Mouse (Mus musculus) heart, embryonic 10.5 days (tissue): ENCODE measurements around the gene Ruvbl1. TPM values are rescaled to one million over a fixed set of nuclear protein-coding genes. Genes with fewer than 3 reads are reported as not detected.
A peak's percentile ranks its signal among the peaks of the same experiment; 100 is the strongest.

Source experiments
- DNase-seq: peaks from one replicate; pipeline ENCODE4 v3.0.0-alpha.2; 2017; ENCODE audit warnings: low spot score
- H3K27ac ChIP-seq: fragments of 300-500 bp; sonication (generic); 2 replicates; pipeline ENCODE4 v1.5.1; 2016; ENCODE audit warnings: mild to moderate bottlenecking
- H3K27me3 ChIP-seq: fragments of 300-500 bp; sonication (generic); 2 replicates; pipeline ENCODE4 v1.6.1; 2016; ENCODE audit warnings: mild to moderate bottlenecking; ENCODE audit not compliant: poor library complexity, insufficient read depth, severe bottlenecking
- H3K36me3 ChIP-seq: fragments of 300-500 bp; sonication (generic); 2 replicates; pipeline ENCODE4 v1.6.1; 2016; ENCODE audit warnings: mild to moderate bottlenecking, moderate library complexity
- H3K4me1 ChIP-seq: fragments of 300-500 bp; sonication (generic); 2 replicates; pipeline ENCODE4 v1.6.1; 2016; ENCODE audit warnings: mild to moderate bottlenecking
- H3K4me3 ChIP-seq: fragments of 300-500 bp; sonication (generic); 2 replicates; pipeline ENCODE4 v1.5.1; 2016; ENCODE audit warnings: mild to moderate bottlenecking, moderate library complexity
- H3K9me3 ChIP-seq: fragments of 300-500 bp; sonication (generic); 2 replicates; pipeline ENCODE4 v1.6.1; 2016; ENCODE audit warnings: mild to moderate bottlenecking, moderate library complexity
- WGBS: fragments of 180-500 bp; shearing (Covaris S2); methylation state at CpG from one replicate; pipeline ENCODE4 v1.1.7; 2016; 5-methylcytosine and 5-hydroxymethylcytosine counted together
- polyA plus RNA-seq: library from polyadenylated mRNA; unstranded; fragments of >200 nt; fragmentation: Nextera tagmentation; extraction: Ambion mirVana; gene quantifications from 2 replicates; pipeline ENCODE4 v1.2.1, GENCODE M21; 2016

The Ruvbl1 gene
- polyA plus RNA-seq, 1 experiment from 2014 or later = 169 TPM

DNA sequence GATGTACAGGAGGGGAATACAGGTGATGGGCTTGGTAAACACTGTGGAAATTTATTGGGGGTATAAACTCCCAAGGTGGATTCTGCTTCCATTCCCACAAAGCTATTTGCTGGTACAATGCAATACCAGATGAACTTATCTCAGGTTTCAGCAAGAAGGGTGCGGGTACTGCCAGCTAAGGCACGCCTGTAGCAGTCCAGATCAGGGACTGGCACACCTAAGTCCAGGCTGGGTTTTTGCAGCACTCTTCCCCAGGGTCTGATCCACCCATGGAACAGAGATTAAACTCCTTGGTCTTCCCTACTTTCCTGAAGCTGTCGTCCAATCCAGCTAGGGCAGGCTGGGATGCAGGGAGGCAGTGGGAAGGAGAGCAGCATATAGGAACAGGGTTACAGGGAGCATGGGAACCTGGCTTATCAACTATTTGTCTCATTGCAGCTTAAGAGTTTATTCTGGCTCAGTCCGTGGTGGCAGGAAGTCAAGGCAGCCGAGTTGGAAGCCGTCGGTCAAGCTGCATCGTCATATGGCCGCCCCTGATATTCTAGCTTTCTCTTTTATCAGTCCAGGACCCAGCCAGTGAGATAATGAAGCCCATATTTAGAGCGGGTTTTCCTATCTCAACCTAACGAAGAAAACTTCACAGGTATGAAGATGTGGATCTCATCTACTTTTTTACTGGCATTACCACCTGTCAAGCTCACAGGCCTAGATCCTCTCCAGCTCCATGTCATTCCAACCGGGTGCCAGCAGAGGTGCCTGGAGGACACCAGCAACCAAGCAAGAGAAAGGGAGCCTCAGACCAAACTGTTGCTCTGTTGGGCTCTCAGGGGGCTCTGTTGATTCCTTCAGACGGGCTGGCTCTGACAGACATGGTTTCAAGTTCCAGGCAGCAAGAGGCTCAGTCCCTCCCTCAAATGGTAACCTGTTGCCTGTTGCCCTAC, 37.1 kb downstream of the Ruvbl1 start:
- no peak for DNase-seq
- no peak overlapping the region for H3K4me3 ChIP-seq
- H3K4me1 ChIP-seq = peaks cover 32% of the 10 kb centered on the region
- no peaks in the 10 kb centered on the region for H3K27me3 ChIP-seq
- peaks cover 69% of the 10 kb centered on the region for H3K36me3 ChIP-seq
- no peaks in the 10 kb centered on the region for H3K9me3 ChIP-seq
- WGBS = 41% methylated on average over 13 of the region's 13 CpGs
- peak overlapping the region; percentile 37; the same call in 1 of the 2 replicates for H3K27ac ChIP-seq

DNA sequence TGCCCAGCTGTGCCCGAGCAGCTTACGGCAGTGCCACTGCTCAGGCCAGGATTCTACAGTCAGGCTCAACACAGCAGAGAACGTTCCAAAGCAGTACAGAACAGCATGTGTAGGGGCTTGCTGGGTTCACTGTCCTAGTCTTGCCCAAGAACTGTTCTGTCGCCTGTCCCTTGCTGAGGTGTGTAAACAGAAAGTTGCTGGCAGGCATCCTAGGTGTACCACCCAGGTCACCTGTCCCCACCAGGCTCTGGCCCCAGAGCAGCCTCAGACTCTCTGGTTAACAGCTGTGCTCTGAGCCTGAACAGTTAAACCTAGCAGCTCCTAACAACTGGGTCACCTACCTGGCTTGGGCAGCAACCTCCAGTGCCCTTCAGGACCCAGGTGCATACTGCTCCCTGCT, 37.8 kb downstream of the Ruvbl1 start:
- H3K27ac ChIP-seq = no peak overlapping the region; the same call in 1 of the 2 replicates
- DNase-seq = no peak
- H3K4me3 ChIP-seq = no peak overlapping the region
- H3K4me1 ChIP-seq = peaks cover 32% of the 10 kb centered on the region
- H3K27me3 ChIP-seq = no peaks in the 10 kb centered on the region
- 92% methylated on average over 4 of the region's 4 CpGs for WGBS
- no peaks in the 10 kb centered on the region for H3K9me3 ChIP-seq
- peaks cover 69% of the 10 kb centered on the region for H3K36me3 ChIP-seq

DNA sequence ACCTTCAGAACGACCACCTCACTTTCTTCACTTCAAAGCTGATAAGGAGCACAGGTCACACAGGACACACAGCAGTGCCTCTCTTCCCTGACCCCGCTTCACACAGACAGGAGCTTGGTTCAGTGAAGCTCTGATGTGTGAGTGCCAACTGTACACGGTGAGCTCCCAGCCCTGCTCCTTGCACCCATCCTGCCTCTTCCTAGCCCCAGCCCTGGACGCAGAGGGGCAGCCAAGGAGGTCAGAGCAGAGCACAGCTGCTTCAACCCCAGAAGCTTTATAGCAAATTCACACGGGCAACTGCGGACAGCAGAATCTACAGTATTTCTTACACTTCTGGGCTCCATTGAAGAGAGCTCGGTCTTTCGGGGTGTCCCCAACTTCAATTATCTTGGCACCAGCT, 48.8 kb downstream of the Ruvbl1 start:
- Histone ChIP-seq H3K9me3 (no peaks in the 10 kb centered on the region), H3K27me3 (no peaks in the 10 kb centered on the region), H3K27ac (no peak overlapping the region), H3K4me1 (peaks cover 44% of the 10 kb centered on the region), H3K36me3 (peaks cover 70% of the 10 kb centered on the region), H3K4me3 (no peak overlapping the region)
- DNase-seq = peak; percentile 64
- 74% methylated on average over 8 of the region's 8 CpGs for WGBS

DNA sequence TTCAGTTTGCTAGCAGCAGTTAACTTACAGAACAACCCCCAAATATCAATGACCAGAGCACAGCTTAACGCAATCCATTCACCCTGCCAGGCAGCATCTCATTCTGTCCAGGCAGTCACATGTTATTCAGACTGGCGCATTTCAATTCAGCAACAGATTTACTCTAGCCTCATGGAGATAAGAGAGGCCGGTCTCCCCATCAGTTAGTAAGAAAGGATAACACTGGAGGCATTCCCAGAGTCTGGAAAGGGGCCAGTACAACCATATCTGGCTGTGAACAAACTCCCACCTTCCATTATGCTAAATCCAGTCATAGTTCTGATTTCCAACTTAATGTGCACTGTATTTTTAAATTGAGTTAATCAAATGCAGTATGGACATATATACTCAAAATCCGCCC, 49.3 kb downstream of the Ruvbl1 start:
- Histone ChIP-seq H3K4me1 (peaks cover 49% of the 10 kb centered on the region), H3K9me3 (no peaks in the 10 kb centered on the region), H3K27ac (no peak overlapping the region), H3K36me3 (peaks cover 66% of the 10 kb centered on the region), H3K27me3 (no peaks in the 10 kb centered on the region), H3K4me3 (no peak overlapping the region)
- no peak for DNase-seq
- WGBS = 56% methylated on average over 4 of the region's 4 CpGs

DNA sequence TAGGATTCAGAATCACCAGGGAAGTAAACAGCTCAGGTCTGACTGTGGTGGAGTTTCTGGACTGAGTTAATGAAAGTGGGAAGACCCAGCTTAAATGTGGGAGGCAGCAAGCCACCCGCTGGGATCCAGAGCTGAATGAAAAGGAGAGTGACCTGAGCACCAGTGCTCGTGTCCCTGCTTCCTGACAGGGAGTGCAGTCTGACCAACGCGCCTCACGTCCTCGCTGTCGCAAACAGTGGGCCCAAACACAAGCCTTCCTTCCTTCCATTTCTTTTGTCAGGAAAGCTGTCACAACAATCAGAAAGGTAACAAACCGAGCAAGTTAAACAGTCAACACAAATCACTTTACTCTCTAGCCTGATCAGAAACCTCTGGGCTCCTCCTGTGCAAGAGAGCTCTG, 50.8 kb downstream of the Ruvbl1 start:
- no peak overlapping the region for H3K27ac ChIP-seq
- peaks cover 53% of the 10 kb centered on the region for H3K4me1 ChIP-seq
- H3K4me3 ChIP-seq = peak overlapping the region; percentile 92; the same call in 1 of the 2 replicates
- no peak for DNase-seq
- H3K36me3 ChIP-seq = peaks cover 51% of the 10 kb centered on the region
- 77% methylated on average over 8 of the region's 8 CpGs for WGBS
- H3K9me3 ChIP-seq = no peaks in the 10 kb centered on the region
- H3K27me3 ChIP-seq = no peaks in the 10 kb centered on the region

DNA sequence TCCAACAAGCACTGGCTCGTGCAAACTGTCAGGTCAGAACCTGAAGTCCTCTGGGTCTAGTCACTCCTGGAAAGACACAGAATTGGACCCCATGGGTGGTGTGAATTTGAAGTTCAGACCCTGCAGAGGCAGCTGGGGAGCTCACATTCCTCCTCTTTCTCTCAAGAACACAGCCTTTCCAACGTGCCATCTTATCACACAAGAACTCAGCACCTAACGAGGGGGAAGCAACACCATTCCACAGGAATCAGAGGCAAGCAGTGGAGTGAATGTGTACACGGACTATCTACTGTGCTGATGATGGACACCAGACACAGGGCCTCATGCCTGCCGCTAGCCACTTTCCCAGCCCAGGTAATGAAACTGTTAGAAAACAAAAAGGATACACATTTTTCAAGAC, 51.5 kb downstream of the Ruvbl1 start:
- peak; percentile 87 for DNase-seq
- Histone ChIP-seq H3K27ac (peak overlapping the region; percentile 70; the same call in 1 of the 2 replicates), H3K4me3 (peak overlapping the region; percentile 92), H3K9me3 (no peaks in the 10 kb centered on the region), H3K4me1 (peaks cover 53% of the 10 kb centered on the region), H3K27me3 (no peaks in the 10 kb centered on the region), H3K36me3 (peaks cover 44% of the 10 kb centered on the region)
- WGBS = 25% methylated on average over 5 of the region's 5 CpGs

DNA sequence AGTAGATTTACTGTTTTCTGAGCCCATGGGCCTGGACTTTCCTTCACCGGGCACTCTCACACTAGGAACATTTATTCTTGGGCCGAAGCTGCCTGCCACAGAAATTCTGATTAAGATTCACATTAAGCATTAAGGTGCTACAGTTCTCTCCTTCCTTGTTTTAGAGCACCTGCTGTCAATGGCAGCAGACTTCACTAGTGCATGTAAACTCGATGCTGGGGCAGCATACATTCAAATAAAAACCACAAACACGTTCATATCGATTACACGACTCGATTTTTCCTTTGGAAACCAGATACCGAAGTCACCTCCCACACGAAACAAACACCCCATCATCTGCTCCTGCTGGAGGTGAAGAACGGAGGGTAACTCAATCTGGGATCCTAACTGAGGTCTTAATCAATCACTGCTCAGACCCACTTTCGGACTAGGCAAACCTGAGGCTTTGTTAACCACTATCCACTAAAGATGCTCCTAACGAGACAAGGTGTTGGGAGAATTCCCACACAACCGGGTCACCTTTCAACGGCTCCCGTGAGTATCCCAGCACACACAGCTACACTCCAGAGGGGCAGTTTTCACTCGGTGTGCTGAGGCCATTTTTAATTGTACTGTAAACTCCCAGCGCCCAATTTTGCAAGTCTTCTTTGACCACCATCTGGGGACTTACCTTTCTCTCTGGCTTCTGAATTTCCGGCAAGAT, 52.6 kb downstream of the Ruvbl1 start:
- H3K4me1 ChIP-seq = peaks cover 45% of the 10 kb centered on the region
- DNase-seq = peak; percentile 74
- WGBS = 12% methylated on average over 18 of the region's 18 CpGs
- no peaks in the 10 kb centered on the region for H3K27me3 ChIP-seq
- H3K4me3 ChIP-seq = peak overlapping the region; percentile 92
- H3K36me3 ChIP-seq = peaks cover 33% of the 10 kb centered on the region
- H3K9me3 ChIP-seq = no peaks in the 10 kb centered on the region
- peak overlapping the region; percentile 96 for H3K27ac ChIP-seq

DNA sequence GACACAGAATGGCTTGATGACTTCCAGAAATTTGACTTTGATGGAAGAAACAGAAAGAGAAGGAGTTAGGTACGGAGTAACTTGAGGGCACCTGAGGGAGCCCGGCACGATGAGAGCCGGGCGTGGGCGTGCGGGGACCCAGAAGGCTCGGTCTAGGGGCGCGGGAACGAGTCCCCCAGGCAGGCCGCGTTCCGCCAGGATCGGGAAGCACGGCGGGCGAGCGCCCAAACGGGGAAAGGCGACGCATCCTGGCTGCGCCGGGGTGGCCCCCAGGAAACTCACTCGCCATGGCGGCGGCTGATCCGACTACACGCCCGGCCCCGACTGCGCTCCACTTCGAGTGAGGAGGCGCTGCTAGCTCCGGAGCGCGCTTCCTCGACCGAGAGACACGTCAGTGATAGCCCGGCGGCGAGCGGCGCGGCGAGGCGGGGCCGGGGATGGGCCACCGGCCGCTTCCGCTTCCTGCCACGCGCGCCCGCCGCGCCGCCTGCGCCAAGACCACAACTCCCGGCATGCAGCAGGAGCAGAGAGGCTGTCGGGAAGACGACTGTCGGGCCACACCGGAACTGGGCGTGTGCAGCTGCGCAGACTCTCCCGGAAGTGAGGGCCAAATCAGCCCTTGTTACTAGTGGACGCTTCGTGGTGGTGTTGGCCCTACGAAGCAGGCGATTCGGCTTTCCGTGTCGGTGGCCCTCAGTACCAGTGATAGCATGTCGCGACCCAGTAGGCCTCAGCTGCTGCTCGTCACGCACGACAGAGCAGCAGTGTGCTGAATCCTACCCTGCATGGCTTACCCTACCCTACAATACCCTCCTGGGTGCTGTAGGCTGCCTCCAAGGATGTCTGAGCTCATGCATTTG, 53.4 kb downstream of the Ruvbl1 start, which contains the start of gene Sec61a1:
Sec61a1 (minus strand) TSS at position 502 of the 860 bp plus-strand sequence.
- Histone ChIP-seq H3K36me3 (peaks cover 26% of the 10 kb centered on the region), H3K9me3 (no peaks in the 10 kb centered on the region), H3K4me3 (peak within 1 kb of the TSS; percentile 92), H3K27ac (peak within 1 kb of the TSS; percentile 96), H3K4me1 (peaks cover 44% of the 10 kb centered on the region), H3K27me3 (no peaks in the 10 kb centered on the region)
- DNase-seq = peak; percentile 99
- under 1% methylated on average over 80 of the region's 80 CpGs for WGBS

DNA sequence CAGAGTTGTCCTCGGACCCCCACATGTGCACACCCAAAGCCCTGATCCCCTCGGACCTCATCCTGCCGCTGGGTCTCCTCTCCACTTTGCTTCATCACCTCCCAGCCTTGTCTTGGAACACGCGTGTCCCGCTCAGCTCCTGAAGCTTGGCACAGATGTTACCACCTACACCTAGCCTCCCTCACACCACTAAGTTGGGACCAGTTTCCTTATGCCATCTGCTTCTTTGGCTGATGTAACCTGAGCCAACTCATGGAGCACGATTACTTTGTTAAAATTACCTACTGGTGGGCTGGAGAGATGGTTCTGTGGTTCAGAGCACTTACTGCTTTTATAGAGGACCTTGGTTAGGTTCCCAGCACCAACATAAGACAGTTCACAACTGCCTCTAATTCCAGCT, 56.6 kb downstream of the Ruvbl1 start:
- Histone ChIP-seq H3K27me3 (no peaks in the 10 kb centered on the region), H3K9me3 (no peaks in the 10 kb centered on the region), H3K4me1 (peaks cover 15% of the 10 kb centered on the region), H3K27ac (no peak overlapping the region), H3K36me3 (no peaks in the 10 kb centered on the region), H3K4me3 (no peak overlapping the region)
- 88% methylated on average over 7 of the region's 7 CpGs for WGBS
- DNase-seq = peak; percentile 45

DNA sequence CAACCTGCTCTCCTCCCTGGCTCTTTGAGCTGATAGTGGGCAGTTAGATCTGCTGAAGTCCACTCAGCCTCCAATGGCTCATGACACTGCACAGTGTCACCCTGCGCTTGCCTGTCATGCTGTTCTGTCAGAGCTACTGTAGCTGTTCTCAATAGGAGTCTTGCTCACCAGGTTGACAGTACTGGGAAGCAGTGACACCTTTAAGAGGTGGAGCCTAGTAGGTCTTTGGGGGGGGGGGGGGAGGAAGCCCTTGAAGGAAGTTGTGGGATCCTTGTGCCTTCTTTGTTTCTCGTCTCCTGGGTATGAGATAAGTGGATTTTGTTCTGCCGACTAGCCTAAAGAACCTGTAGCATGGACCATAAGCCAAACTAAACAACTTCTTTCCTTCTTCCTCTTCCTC, 57.4 kb downstream of the Ruvbl1 start:
- H3K27ac ChIP-seq = no peak overlapping the region
- 54% methylated on average over 3 of the region's 3 CpGs for WGBS
- H3K4me1 ChIP-seq = peaks cover 10% of the 10 kb centered on the region
- H3K9me3 ChIP-seq = no peaks in the 10 kb centered on the region
- H3K36me3 ChIP-seq = no peaks in the 10 kb centered on the region
- H3K4me3 ChIP-seq = no peak overlapping the region
- peak; percentile 72 for DNase-seq
- H3K27me3 ChIP-seq = no peaks in the 10 kb centered on the region

DNA sequence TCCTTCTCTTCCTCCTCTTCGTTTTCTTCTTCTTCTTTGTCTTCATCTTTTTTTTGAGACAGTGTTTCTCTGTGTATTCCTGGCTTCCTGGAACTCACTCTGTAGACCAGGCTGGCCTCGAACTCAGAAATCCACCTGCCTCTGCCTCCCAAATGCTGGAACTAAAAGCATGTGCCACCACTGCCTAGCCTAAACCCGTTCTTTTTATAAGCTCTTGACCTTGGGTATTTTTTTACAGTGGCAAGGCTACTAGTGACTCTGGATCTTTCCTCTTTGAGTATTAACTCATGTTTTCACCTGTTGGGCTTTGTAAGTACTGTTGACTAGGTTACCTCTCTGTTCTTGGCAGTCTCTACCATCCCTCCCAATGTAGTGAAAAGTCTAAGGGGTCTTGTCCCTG, 57.8 kb downstream of the Ruvbl1 start:
- Histone ChIP-seq H3K36me3 (no peaks in the 10 kb centered on the region), H3K4me3 (no peak overlapping the region), H3K9me3 (no peaks in the 10 kb centered on the region), H3K4me1 (peaks cover 10% of the 10 kb centered on the region), H3K27me3 (no peaks in the 10 kb centered on the region), H3K27ac (no peak overlapping the region)
- peak; percentile 31 for DNase-seq
- 63% methylated on average over 3 of the region's 3 CpGs for WGBS

DNA sequence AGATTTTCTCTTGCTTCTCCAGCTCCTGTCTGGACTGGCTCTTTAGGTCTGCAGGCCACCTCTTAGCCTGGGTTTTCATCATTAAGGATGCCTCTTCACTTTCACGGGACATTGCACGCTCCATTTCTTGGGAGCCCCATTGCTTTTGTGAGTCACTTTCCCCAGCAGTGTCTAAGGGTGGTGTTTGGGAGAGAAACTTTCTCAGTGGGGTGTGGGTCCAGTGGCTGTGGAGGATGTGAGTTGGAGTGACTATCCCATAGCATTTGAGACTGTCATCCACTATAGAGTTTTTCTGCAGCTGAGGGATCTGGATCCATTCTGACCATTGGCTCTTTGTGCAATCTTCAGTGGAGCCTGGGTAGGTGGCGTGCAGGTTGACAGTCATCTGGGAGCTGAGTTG, 58.2 kb downstream of the Ruvbl1 start:
- Histone ChIP-seq H3K9me3 (no peaks in the 10 kb centered on the region), H3K36me3 (no peaks in the 10 kb centered on the region), H3K27ac (no peak overlapping the region), H3K27me3 (no peaks in the 10 kb centered on the region), H3K4me1 (peaks cover 10% of the 10 kb centered on the region), H3K4me3 (no peak overlapping the region)
- 74% methylated on average over 3 of the region's 3 CpGs for WGBS
- peak; percentile 68 for DNase-seq
